Comparison of ENCODE assay signal across 24 mouse cellular contexts in the genomic region with DNA sequence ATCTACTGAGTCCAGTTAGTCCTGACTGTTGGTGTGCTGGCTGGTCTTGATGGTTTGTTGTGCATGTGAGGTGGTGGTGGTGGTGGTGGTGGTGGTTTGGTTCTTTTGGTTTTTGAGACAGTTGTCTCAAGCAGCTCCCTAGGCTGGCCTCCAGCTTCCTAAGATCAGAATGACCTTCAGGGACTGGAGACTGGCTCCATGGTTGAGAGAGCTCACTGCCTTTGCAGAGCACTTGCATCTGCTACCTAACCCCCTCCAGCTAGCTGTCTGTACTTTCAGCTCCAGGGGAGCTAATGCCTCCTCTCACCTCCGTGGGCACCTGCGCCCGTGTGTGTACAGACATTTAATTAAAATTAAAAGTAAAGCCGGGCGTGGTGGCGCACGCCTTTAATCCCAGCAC.
"Had no signal": no experiment of that assay in that cellular context is flagged by ENCODE, and none has a peak within 500 bp of the region (broad histone marks: within the 10 kb centered on the region; RNA-seq: fewer than 3 reads in every experiment).

No protein-coding gene starts in this region.

- H3K4me2 ChIP-seq: heart, embryonic 12.5 days; hindbrain, embryonic 13.5 days; hindbrain, embryonic 15.5 days; intestine, embryonic 15.5 days; limb, embryonic 12.5 days; liver, embryonic 11.5 days; liver, embryonic 13.5 days; liver, embryonic 15.5 days had no signal

- H3K36me3 ChIP-seq: heart, embryonic 10.5 days; hindbrain, embryonic 15.5 days; intestine, embryonic 15.5 days; liver, embryonic 15.5 days had no signal

- H3K27me3 ChIP-seq: heart, embryonic 12.5 days; hindbrain, embryonic 13.5 days; hindbrain, embryonic 15.5 days; intestine, embryonic 15.5 days; limb, embryonic 12.5 days; liver, embryonic 13.5 days; liver, embryonic 15.5 days had no signal

- DNase-seq: gastrocnemius, adult 2 months; gastrocnemius, postnatal 10 days; gastrocnemius, postnatal 25 days; heart, adult 18-20 months; heart, postnatal 10 days; heart, postnatal 4 days; left cerebral cortex, postnatal 4 days; liver; liver, embryonic 13.5 days; liver, postnatal 0 days had no signal

- H3K4me3 ChIP-seq: gastrocnemius, adult 2 months; heart, embryonic 10.5 days; heart, embryonic 12.5 days; hindbrain, embryonic 10.5 days; hindbrain, embryonic 13.5 days; hindbrain, embryonic 15.5 days; intestine, embryonic 15.5 days; layer of hippocampus, adult 2 months; left cerebral cortex, adult 2 months; limb, embryonic 12.5 days; liver, embryonic 13.5 days; liver, embryonic 15.5 days had no signal

- H3K9me3 ChIP-seq: heart, embryonic 10.5 days; heart, embryonic 12.5 days; hindbrain, embryonic 10.5 days; hindbrain, embryonic 13.5 days; hindbrain, embryonic 15.5 days; intestine, embryonic 15.5 days; limb, embryonic 12.5 days; liver, embryonic 13.5 days; liver, embryonic 15.5 days had no signal

- ATAC-seq: forebrain, embryonic 16.5 days; inflammation-experienced regulatory T-cells, adult 6 months; intestine, embryonic 15.5 days; intestine, postnatal 0 days; liver, postnatal 0 days had no signal

- H3K27ac ChIP-seq: gastrocnemius, adult 2 months; heart, embryonic 10.5 days; hindbrain, embryonic 10.5 days; hindbrain, embryonic 15.5 days; intestine, embryonic 15.5 days; layer of hippocampus, adult 2 months; left cerebral cortex, adult 2 months; limb, embryonic 12.5 days; liver, embryonic 13.5 days; liver, embryonic 15.5 days had no signal

- H3K9ac ChIP-seq: heart, embryonic 12.5 days; hindbrain, embryonic 13.5 days; hindbrain, embryonic 15.5 days; intestine, embryonic 15.5 days; limb, embryonic 12.5 days; liver, embryonic 13.5 days; liver, embryonic 15.5 days; liver, postnatal 0 days had no signal
